Mouse (Mus musculus) limb, embryonic 14.5 days (tissue): ENCODE measurements around the gene Abcc4. TPM values are rescaled to one million over a fixed set of nuclear protein-coding genes. Genes with fewer than 3 reads are reported as not detected.

Experiments
- ATAC-seq: fragments of 200-750 bp; cut with Nextera tagmentation; 2 replicates; pipeline ENCODE4 v1.8.0; 2017; ENCODE audit warnings: low read depth, moderate number of reproducible peaks, moderate TSS enrichment; ENCODE audit not compliant: low FRiP score
- DNase-seq: peaks from one replicate; pipeline ENCODE4 v3.0.0-alpha.2; 2015; ENCODE audit warnings: low spot score
- H3K27ac ChIP-seq: fragments of 300-500 bp; sonication (generic); replicated peaks from 2 replicates; pipeline ENCODE4 v1.5.1; 2014; ENCODE audit warnings: low read depth, mild to moderate bottlenecking, low read length, moderate library complexity, mixed read lengths
- H3K27me3 ChIP-seq: fragments of 300-500 bp; sonication (generic); 2 replicates; pipeline ENCODE4 v1.6.1; 2014; ENCODE audit warnings: low read length, mixed read lengths; ENCODE audit not compliant: control insufficient read depth, insufficient read depth
- H3K36me3 ChIP-seq: fragments of 300-500 bp; sonication (generic); 2 replicates; pipeline ENCODE4 v1.6.1; 2014; ENCODE audit warnings: mild to moderate bottlenecking, low read length, moderate library complexity, mixed read lengths; ENCODE audit not compliant: control insufficient read depth, insufficient read depth
- H3K4me1 ChIP-seq: fragments of 300-500 bp; sonication (generic); 2 replicates; pipeline ENCODE4 v1.6.1; 2014; ENCODE audit warnings: antibody characterized with exemption, low read length, mixed read lengths; ENCODE audit not compliant: control insufficient read depth, insufficient read depth
- H3K4me2 ChIP-seq: fragments of 300-500 bp; sonication (generic); replicated peaks from 2 replicates; pipeline ENCODE4 v1.6.1; 2014; ENCODE audit warnings: low read depth, mild to moderate bottlenecking, low read length, moderate library complexity; ENCODE audit not compliant: severe bottlenecking
- H3K4me3 ChIP-seq: fragments of 300-500 bp; sonication (generic); replicated peaks from 2 replicates; pipeline ENCODE4 v1.5.1; 2014; ENCODE audit warnings: low read length
- H3K9ac ChIP-seq: fragments of 300-500 bp; sonication (generic); 2 replicates; pipeline ENCODE4 v1.6.1; 2014; ENCODE audit warnings: mild to moderate bottlenecking, low read depth, low read length, moderate library complexity; ENCODE audit not compliant: severe bottlenecking
- H3K9me3 ChIP-seq: fragments of 300-500 bp; sonication (generic); 2 replicates; pipeline ENCODE4 v1.6.1; 2016; ENCODE audit warnings: low read length; ENCODE audit not compliant: control insufficient read depth
- POLR2A ChIP-seq: fragments of 200-500 bp; IDR thresholded peaks from 2 replicates; pipeline ENCODE4 v1.8.0; 2012; ENCODE audit warnings: inconsistent platforms, mild to moderate bottlenecking, moderate library complexity, borderline replicate concordance; ENCODE audit not compliant: insufficient read depth, insufficient read length; ENCODE audit errors: extremely low read depth
- WGBS: fragments of 180-500 bp; shearing (Covaris S2); extraction: QIAGEN DNeasy Blood & Tissue Kit; methylation state at CpG from one replicate; pipeline ENCODE4 v1.1.7; 2014; 5-methylcytosine and 5-hydroxymethylcytosine counted together
- polyA plus RNA-seq, 2 experiments: library from polyadenylated mRNA; depleted of rRNA in 1 of 2; stranded (reverse) in 1 of 2; unstranded in 1 of 2; fragments of >200 nt; fragmentation: Nextera tagmentation in 1 of 2; extraction: Ambion mirVana in 1 of 2; gene quantifications; 2 replicates each; pipeline versions ENCODE4 v1.2.1 to v1.2.3; 2012 to 2014

Gene Abcc4
- polyA plus RNA-seq, 2 experiments = 1.3 to 2.1 TPM

- TF ChIP-seq POLR2A = no peak
- H3K9ac ChIP-seq = no peak overlapping the region
- no peaks in the 10 kb centered on the region for H3K27me3 ChIP-seq
- ATAC-seq (no peak), DNase-seq (no peak)
- H3K36me3 ChIP-seq = no peaks in the 10 kb centered on the region
- no peak overlapping the region for H3K27ac ChIP-seq
- 85% methylated on average over 13 of the region's 13 CpGs for whole genome bisulfite sequencing
- H3K4me3 ChIP-seq = no peak overlapping the region
- H3K4me2 ChIP-seq = no peak overlapping the region
- H3K9me3 ChIP-seq = no peaks in the 10 kb centered on the region
- H3K4me1 ChIP-seq = peaks cover 9% of the 10 kb centered on the region; the same call in 1 of the 2 replicates
Measured at GRCm38 (mm10) chr14:118569586-118569985, 136.4 kb downstream of the Abcc4 start.

GRCm38 (mm10) chr14:118568116-118568673 lies 137.8 kb downstream of the Abcc4 start:
- DNase-seq (no peak), ATAC-seq (no peak)
- 33% methylated on average over 17 of the region's 17 CpGs for WGBS

GRCm38 (mm10) chr14:118566809-118567208 lies 139.2 kb downstream of the Abcc4 start:
- peaks cover 9% of the 10 kb centered on the region; the same call in 1 of the 2 replicates for H3K4me1 ChIP-seq
- no peaks in the 10 kb centered on the region for H3K9me3 ChIP-seq
- 59% methylated on average over 5 of the region's 5 CpGs for whole genome bisulfite sequencing
- ATAC-seq = no peak
- no peak overlapping the region for H3K27ac ChIP-seq
- no peak overlapping the region for H3K9ac ChIP-seq
- H3K4me2 ChIP-seq = no peak overlapping the region
- no peak for DNase-seq
- no peaks in the 10 kb centered on the region for H3K27me3 ChIP-seq
- no peak overlapping the region for H3K4me3 ChIP-seq
- H3K36me3 ChIP-seq = no peaks in the 10 kb centered on the region
- TF ChIP-seq POLR2A = no peak

More at GRCm38 (mm10) chr14:118568116-118568673, 137.8 kb downstream of the Abcc4 start:
- Histone ChIP-seq H3K27me3 (no peaks in the 10 kb centered on the region), H3K9me3 (no peaks in the 10 kb centered on the region), H3K36me3 (no peaks in the 10 kb centered on the region), H3K4me1 (peaks cover 9% of the 10 kb centered on the region; the same call in 1 of the 2 replicates), H3K27ac (no peak overlapping the region), H3K4me3 (no peak overlapping the region), H3K4me2 (no peak overlapping the region), H3K9ac (no peak overlapping the region)
- TF ChIP-seq POLR2A = no peak

- DNase-seq = no peak
- Histone ChIP-seq H3K4me2 (no peak overlapping the region), H3K27ac (no peak overlapping the region), H3K36me3 (no peaks in the 10 kb centered on the region), H3K4me1 (peaks cover 9% of the 10 kb centered on the region; the same call in 1 of the 2 replicates), H3K9me3 (no peaks in the 10 kb centered on the region), H3K9ac (no peak overlapping the region), H3K27me3 (no peaks in the 10 kb centered on the region), H3K4me3 (no peak overlapping the region)
- 35% methylated on average over 12 of the region's 12 CpGs for WGBS
- no peak for ATAC-seq
- no peak for TF ChIP-seq POLR2A
Measured at GRCm38 (mm10) chr14:118566214-118566688, 139.8 kb downstream of the Abcc4 start.

GRCm38 (mm10) chr14:118565696-118566095 lies 140.3 kb downstream of the Abcc4 start:
- no peaks in the 10 kb centered on the region for H3K36me3 ChIP-seq
- no peaks in the 10 kb centered on the region for H3K27me3 ChIP-seq
- no peak overlapping the region for H3K27ac ChIP-seq
- ATAC-seq (no peak), DNase-seq (no peak)
- no peak overlapping the region for H3K9ac ChIP-seq
- WGBS = 89% methylated on average over 5 of the region's 5 CpGs
- no peak overlapping the region for H3K4me3 ChIP-seq
- no peaks in the 10 kb centered on the region for H3K9me3 ChIP-seq
- TF ChIP-seq POLR2A = no peak
- H3K4me2 ChIP-seq = no peak overlapping the region
- H3K4me1 ChIP-seq = peaks cover 9% of the 10 kb centered on the region; the same call in 1 of the 2 replicates
